Mouse (Mus musculus) ZHBTc4 (cell line): ENCODE results near the gene Mt2.

Source experiments
- DNase-seq: peaks from one replicate; pipeline ENCODE4 v3.0.0-alpha.2; 2011; ENCODE audit warnings: low read depth, low spot score

The Mt2 gene

GRCm38 (mm10) chr8:94199202-94199869 lies 26.9 kb downstream of the Mt2 start:
- peak; percentile 83 for DNase-seq

DNA sequence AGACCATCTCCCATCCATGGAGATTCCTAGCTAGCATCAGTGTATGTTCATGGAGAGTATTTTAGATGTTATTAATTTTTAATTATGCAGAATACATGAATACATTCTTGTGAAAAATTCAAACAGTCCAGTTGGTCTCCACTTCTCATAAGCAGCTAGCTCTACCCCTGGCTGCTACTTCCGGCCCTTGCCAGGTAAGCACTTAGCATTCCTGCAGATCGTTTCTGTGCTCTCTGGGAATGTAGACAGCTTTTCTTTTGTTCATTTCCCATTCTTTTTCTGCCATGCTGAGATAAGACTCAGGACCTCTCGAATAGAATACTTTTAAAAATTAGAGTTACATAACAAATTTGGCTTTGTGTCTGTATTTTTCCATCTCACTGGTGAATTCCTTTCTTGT lies 31.6 kb downstream of the Mt2 start:
- no peak for DNase-seq

DNA sequence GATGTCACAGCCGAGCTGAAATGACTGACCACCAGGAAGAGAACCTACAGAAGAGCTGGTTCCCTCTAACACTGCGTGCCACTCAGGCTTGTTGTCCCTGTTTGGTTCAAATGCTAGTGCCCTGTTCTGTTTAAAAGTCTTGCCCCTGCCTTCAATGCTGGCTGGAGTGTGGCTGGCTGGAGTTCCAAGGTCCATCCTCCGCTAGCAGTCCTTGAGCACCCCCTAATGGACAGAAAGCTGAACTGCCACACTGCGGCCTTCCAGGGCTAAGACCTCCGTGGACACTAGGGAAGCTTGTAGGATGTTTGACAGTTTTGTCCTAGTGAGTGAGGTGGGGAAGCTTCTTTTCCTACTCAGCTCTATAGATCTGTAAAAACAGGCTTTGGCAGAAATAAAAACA lies 33.3 kb downstream of the Mt2 start:
- peak; percentile 90 for DNase-seq

GRCm38 (mm10) chr8:94206256-94206655 lies 33.8 kb downstream of the Mt2 start:
- DNase-seq: no peak

DNA sequence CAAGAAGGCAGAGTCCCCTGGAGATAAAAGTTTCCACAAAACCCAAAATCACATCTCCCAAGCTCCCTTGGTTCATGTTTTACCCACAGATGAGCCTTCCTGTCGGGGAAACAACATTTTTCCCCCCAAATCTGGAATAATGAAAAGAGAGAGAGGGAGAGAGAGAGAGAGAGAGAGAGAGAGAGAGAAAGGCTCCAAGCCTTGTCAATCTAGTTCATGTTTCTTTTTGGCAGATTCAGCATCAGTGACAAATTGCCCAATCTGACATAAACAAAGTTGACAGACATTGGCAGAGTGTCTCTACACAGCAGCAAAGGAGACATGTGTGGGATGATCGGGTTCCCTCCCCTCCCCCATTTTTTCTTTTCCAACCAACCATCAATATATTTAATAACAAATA lies 35.0 kb downstream of the Mt2 start:
- DNase-seq: no peak

GRCm38 (mm10) chr8:94209639-94210038 lies 37.2 kb downstream of the Mt2 start:
- DNase-seq: no peak

DNA sequence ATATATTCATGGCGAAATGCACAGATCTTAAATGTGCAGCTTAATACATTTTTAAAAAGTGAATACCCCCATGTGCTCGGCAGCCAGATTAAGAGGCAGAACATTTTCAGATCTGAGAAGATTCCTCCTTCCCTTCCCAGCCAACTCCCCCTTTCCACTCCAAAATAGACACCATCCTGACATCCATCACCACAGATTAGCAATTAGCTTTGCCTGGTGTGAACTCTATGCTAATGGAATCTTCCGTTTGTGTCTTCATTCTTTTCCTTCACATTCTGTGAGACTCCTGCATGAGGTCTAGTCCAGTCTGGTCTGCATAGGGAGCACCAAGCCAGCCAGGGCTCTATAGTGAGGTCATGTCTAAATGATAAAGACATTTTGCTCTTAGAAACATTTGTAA lies 37.8 kb downstream of the Mt2 start:
- DNase-seq: no peak

DNA sequence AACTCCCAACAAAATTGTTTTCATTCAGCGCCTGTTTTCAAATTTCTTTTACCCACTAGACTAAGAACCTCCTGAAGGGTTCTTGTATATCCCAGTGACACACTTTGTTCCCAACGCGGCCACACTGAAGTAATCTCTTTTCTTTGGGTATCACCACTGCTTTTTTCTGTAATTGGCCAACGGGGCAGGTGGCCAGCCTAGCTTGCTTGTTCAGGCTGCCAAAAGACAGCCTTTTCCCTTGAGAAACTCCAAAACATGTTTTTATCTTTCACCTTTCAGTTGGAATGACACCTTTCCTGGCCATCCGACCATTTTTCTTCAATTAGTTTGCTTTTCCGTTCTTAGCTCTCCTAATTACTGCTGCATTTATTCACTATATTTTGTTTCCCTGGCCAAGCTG lies 41.4 kb downstream of the Mt2 start:
- no peak for DNase-seq

GRCm38 (mm10) chr8:94214252-94215173 lies 42.0 kb downstream of the Mt2 start, which contains the start of gene Nup93:
Nup93 (plus strand) TSS chr8:94214564.
- DNase-seq: peak; percentile 100
